Mouse (Mus musculus): ENCODE results near the gene Zfp865.

DNA sequence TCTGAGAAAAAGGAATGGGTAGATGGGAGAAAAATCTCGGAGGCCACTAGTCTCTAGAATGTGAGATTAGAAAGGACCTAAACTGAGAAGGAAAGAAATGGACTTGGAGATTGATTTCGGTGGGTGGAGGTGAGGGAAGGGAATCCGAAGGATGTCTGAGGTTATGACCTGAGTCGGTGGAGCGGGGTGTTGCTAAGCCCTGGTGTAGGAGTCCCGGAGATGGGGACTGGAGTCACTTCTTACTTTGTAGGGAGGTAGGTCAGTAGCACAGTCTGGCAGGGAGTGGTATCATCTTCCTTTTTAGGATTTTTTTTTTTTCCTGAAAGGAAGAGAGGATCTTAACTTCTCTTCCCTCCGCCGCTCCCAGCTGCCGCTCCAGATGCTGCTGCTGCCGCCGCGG lies 32.3 kb downstream of the Zfp865 start:
- no peak for TF ChIP-seq POLR2A (IDR thresholded peaks at IDR 0.05; ENCODE audit: borderline replicate concordance, insufficient read depth, low read length)
- TF ChIP-seq CTCF (IDR thresholded peaks at IDR 0.05; ENCODE audit: borderline replicate concordance, insufficient read depth, low read depth, low read length) = no peak
